Mouse (Mus musculus): ENCODE measurements around the gene Slc7a11. TPM values are rescaled to one million over a fixed set of nuclear protein-coding genes. Genes with fewer than 3 reads are reported as not detected.
"Not testable (repeated sequence)": the region's sequence is repeated elsewhere in the genome, so short reads cannot be mapped to it uniquely, and the experiment has no call there.

Gene Slc7a11
- polyA plus RNA-seq, 1 experiment: 2.1 TPM

- H3K4me1 ChIP-seq (ENCODE audit: control insufficient read depth, insufficient read depth, low read length): peaks cover 4% of the 10 kb centered on the region
- H3K4me3 ChIP-seq (replicated peaks; ENCODE audit: extremely low read depth, low read depth, low read length): no peak overlapping the region
- no peak for DNase-seq
- TF ChIP-seq CTCF (IDR thresholded peaks at IDR 0.05; ENCODE audit: insufficient read depth, low read length) (no peak), POLR2A (IDR thresholded peaks at IDR 0.05; ENCODE audit: borderline replicate concordance, extremely low read depth, low read depth, low read length) (no peak)
- 79% methylated on average over 19 of the region's 19 CpGs for WGBS
Measured at GRCm38 (mm10) chr3:50442341-50443292, 797 bp downstream of the Slc7a11 start.

GRCm38 (mm10) chr3:50441330-50441729 is 2.1 kb downstream of the Slc7a11 start:
- WGBS: 69% methylated on average over 3 of the region's 3 CpGs
- TF ChIP-seq POLR2A (IDR thresholded peaks at IDR 0.05; ENCODE audit: borderline replicate concordance, extremely low read depth, low read depth, low read length): no peak
- Histone ChIP-seq H3K4me1 (ENCODE audit: control insufficient read depth, insufficient read depth, low read length) (peaks cover 4% of the 10 kb centered on the region), H3K4me3 (replicated peaks; ENCODE audit: extremely low read depth, low read depth, low read length) (no peak overlapping the region)
- DNase-seq: no peak

- WGBS: 89% methylated on average over 2 of the region's 2 CpGs
- TF ChIP-seq CTCF (IDR thresholded peaks at IDR 0.05; ENCODE audit: insufficient read depth, low read length) (no peak), POLR2A (IDR thresholded peaks at IDR 0.05; ENCODE audit: borderline replicate concordance, extremely low read depth, low read depth, low read length) (no peak)
- DNase-seq: no peak
- Histone ChIP-seq H3K4me3 (replicated peaks; ENCODE audit: extremely low read depth, low read depth, low read length) (no peak overlapping the region), H3K4me1 (ENCODE audit: control insufficient read depth, insufficient read depth, low read length) (peaks cover 4% of the 10 kb centered on the region)
Measured at GRCm38 (mm10) chr3:50440409-50440808, 3.0 kb downstream of the Slc7a11 start.

GRCm38 (mm10) chr3:50439429-50439828 is 4.0 kb downstream of the Slc7a11 start:
- Histone ChIP-seq H3K4me3 (replicated peaks; ENCODE audit: extremely low read depth, low read depth, low read length) (no peak overlapping the region), H3K4me1 (ENCODE audit: control insufficient read depth, insufficient read depth, low read length) (peaks cover 4% of the 10 kb centered on the region)
- DNase-seq: no peak
- 90% methylated on average over 5 of the region's 5 CpGs for WGBS
- no peak for TF ChIP-seq CTCF (IDR thresholded peaks at IDR 0.05; ENCODE audit: insufficient read depth, low read length)
- TF ChIP-seq POLR2A (IDR thresholded peaks at IDR 0.05; ENCODE audit: borderline replicate concordance, extremely low read depth, low read depth, low read length): no peak

GRCm38 (mm10) chr3:50438520-50439253 is 4.7 kb downstream of the Slc7a11 start:
- DNase-seq: no peak
- TF ChIP-seq POLR2A (IDR thresholded peaks at IDR 0.05; ENCODE audit: borderline replicate concordance, extremely low read depth, low read depth, low read length): no peak
- no peak for TF ChIP-seq CTCF (IDR thresholded peaks at IDR 0.05; ENCODE audit: insufficient read depth, low read length)
- H3K4me1 ChIP-seq (ENCODE audit: control insufficient read depth, insufficient read depth, low read length): no peaks in the 10 kb centered on the region; the same call in 1 of the 2 replicates
- H3K4me3 ChIP-seq (replicated peaks; ENCODE audit: extremely low read depth, low read depth, low read length): no peak overlapping the region
- WGBS: 58% methylated on average over 4 of the region's 4 CpGs

GRCm38 (mm10) chr3:50438081-50438480 is 5.3 kb downstream of the Slc7a11 start:
- not testable (repeated sequence) for H3K4me1 ChIP-seq (ENCODE audit: control insufficient read depth, insufficient read depth, low read length); H3K4me3 ChIP-seq (replicated peaks; ENCODE audit: extremely low read depth, low read depth, low read length); DNase-seq
- WGBS: 25% methylated on average over 2 of the region's 2 CpGs

- not testable (repeated sequence) for DNase-seq; H3K4me1 ChIP-seq (ENCODE audit: control insufficient read depth, insufficient read depth, low read length); H3K4me3 ChIP-seq (replicated peaks; ENCODE audit: extremely low read depth, low read depth, low read length)
- WGBS: 87% methylated on average over 2 of the region's 2 CpGs
Measured at GRCm38 (mm10) chr3:50436409-50436808, 7.0 kb downstream of the Slc7a11 start.

- Histone ChIP-seq H3K4me3 (replicated peaks; ENCODE audit: extremely low read depth, low read depth, low read length) (no peak overlapping the region), H3K4me1 (ENCODE audit: control insufficient read depth, insufficient read depth, low read length) (no peaks in the 10 kb centered on the region; the same call in 1 of the 2 replicates)
- 67% methylated on average over 4 of the region's 4 CpGs for WGBS
- DNase-seq: no peak
- no peak for TF ChIP-seq POLR2A (IDR thresholded peaks at IDR 0.05; ENCODE audit: borderline replicate concordance, extremely low read depth, low read depth, low read length)
- no peak for TF ChIP-seq CTCF (IDR thresholded peaks at IDR 0.05; ENCODE audit: insufficient read depth, low read length)
Measured at GRCm38 (mm10) chr3:50433831-50434230, 9.6 kb downstream of the Slc7a11 start.

- H3K4me1 ChIP-seq (ENCODE audit: control insufficient read depth, insufficient read depth, low read length): no peaks in the 10 kb centered on the region
- H3K4me3 ChIP-seq (replicated peaks; ENCODE audit: extremely low read depth, low read depth, low read length): no peak overlapping the region
- no peak for DNase-seq
- TF ChIP-seq CTCF (IDR thresholded peaks at IDR 0.05; ENCODE audit: insufficient read depth, low read length) (no peak), POLR2A (IDR thresholded peaks at IDR 0.05; ENCODE audit: borderline replicate concordance, extremely low read depth, low read depth, low read length) (no peak)
- WGBS: 81% methylated on average over 8 of the region's 8 CpGs
Measured at GRCm38 (mm10) chr3:50430811-50431210, 12.6 kb downstream of the Slc7a11 start.
